Mouse (Mus musculus) liver, embryonic 15.5 days (tissue): ENCODE results near the gene Cntnap1. TPM values are rescaled to one million over a fixed set of nuclear protein-coding genes. Genes with fewer than 3 reads are reported as not detected.

Experiments used
- ATAC-seq: fragments of 200-750 bp; cut with Nextera tagmentation; 2 replicates; pipeline ENCODE4 v1.8.0; 2017; ENCODE audit warnings: moderate number of reproducible peaks, mild to moderate bottlenecking, moderate library complexity; ENCODE audit not compliant: insufficient read depth
- H3K27ac ChIP-seq: fragments of 300-500 bp; sonication (generic); replicated peaks from 2 replicates; pipeline ENCODE4 v1.5.1; 2015; ENCODE audit warnings: mild to moderate bottlenecking, inconsistent platforms
- H3K27me3 ChIP-seq: fragments of 300-500 bp; sonication (generic); 2 replicates; pipeline ENCODE4 v1.6.1; 2015; ENCODE audit warnings: mild to moderate bottlenecking, inconsistent platforms
- H3K36me3 ChIP-seq: fragments of 300-500 bp; sonication (generic); replicated peaks from 2 replicates; pipeline ENCODE4 v1.6.1; 2015; ENCODE audit warnings: moderate library complexity, mild to moderate bottlenecking, inconsistent platforms
- H3K4me1 ChIP-seq: fragments of 300-500 bp; sonication (generic); replicated peaks from 2 replicates; pipeline ENCODE4 v1.6.1; 2015; ENCODE audit warnings: inconsistent platforms
- H3K4me2 ChIP-seq: fragments of 300-500 bp; sonication (generic); 2 replicates; pipeline ENCODE4 v1.6.1; 2015; ENCODE audit warnings: moderate library complexity, mild to moderate bottlenecking, inconsistent platforms
- H3K4me3 ChIP-seq: fragments of 300-500 bp; sonication (generic); replicated peaks from 2 replicates; pipeline ENCODE4 v1.5.1; 2015; ENCODE audit warnings: mild to moderate bottlenecking, inconsistent platforms
- H3K9ac ChIP-seq: fragments of 300-500 bp; sonication (generic); 2 replicates; pipeline ENCODE4 v1.6.1; 2015; ENCODE audit warnings: moderate library complexity, mild to moderate bottlenecking, inconsistent platforms
- H3K9me3 ChIP-seq: fragments of 300-500 bp; sonication (generic); replicated peaks from 2 replicates; pipeline ENCODE4 v1.6.1; 2016; ENCODE audit warnings: inconsistent platforms
- WGBS: fragments of 180-500 bp; shearing (Covaris S2); methylation state at CpG from one replicate; pipeline ENCODE4 v1.1.7; 2015; ENCODE audit warnings: mixed read lengths; ENCODE audit not compliant: insufficient replicate concordance; 5-methylcytosine and 5-hydroxymethylcytosine counted together
- polyA plus RNA-seq: library from polyadenylated mRNA; unstranded; fragments of >200 nt; fragmentation: Nextera tagmentation; extraction: Ambion mirVana; gene quantifications from 2 replicates; pipeline ENCODE4 v1.2.1, GENCODE M21; 2015

Cntnap1 gene
- polyA plus RNA-seq, 1 experiment from 2014 or later = 0.12 TPM

DNA sequence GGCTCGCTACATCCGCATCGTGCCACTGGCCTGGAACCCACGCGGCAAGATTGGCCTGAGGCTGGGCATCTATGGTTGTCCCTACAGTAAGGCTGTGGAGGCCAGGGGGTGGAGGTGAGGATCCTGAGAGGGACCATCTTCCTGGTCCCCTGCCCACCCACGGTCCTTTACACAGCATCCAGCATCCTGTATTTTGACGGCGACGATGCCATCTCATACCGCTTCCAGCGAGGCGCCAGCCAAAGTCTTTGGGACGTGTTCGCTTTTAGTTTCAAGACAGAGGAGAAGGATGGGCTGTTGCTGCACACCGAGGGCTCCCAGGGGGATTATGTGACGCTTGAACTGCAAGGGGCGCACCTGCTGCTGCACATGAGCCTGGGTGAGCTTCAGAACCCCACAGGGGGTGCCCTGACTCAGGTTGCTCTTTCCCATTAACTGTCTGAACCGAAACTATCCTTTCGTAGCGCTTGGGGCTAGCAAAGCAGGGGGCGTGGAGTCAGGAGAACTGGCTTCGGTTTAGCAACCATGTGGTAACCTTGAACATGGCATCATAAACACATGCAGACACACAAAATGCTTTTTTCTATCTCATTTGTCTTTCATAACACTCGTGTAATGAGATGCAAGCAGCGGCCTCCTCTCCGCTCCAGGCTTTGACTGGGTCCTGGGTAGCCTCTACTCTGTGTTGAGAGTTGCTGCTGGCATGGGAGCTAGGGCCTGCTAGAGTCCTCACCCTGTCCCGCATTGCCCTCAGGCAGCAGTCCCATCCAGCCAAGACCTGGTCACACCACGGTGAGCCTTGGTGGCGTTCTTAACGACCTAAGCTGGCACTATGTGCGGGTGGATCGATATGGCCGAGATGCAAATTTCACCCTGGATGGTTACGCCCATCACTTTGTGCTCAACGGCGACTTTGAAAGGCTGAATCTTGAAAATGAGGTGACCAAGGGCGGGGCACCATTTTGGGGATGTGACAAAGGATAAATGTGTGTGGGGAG is 8.0 kb downstream of the Cntnap1 start:
- Histone ChIP-seq H3K9me3 (no peaks in the 10 kb centered on the region), H3K36me3 (no peaks in the 10 kb centered on the region), H3K27ac (no peak overlapping the region), H3K4me1 (peaks cover 33% of the 10 kb centered on the region), H3K4me2 (no peak overlapping the region), H3K27me3 (peaks cover 96% of the 10 kb centered on the region), H3K9ac (no peak overlapping the region), H3K4me3 (no peak overlapping the region)
- 49% methylated on average over 36 of the region's 36 CpGs for WGBS
- no peak for ATAC-seq

DNA sequence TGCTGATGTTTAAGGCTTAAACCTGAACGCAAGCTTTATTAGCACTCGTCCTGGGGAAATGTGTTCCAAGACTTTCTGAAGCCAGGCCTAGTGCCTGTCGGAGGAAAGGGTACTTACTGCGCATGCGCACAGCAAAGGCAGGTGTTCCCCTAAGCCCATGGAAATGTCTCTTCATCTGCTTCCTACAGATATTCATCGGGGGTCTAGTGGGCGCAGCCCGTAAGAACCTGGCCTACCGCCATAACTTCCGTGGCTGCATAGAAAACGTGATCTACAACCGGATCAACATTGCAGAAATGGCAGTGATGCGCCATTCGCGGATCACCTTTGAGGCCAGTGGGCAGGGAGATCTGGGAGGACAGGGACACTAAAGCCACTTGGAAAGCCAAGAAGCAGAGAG is 9.0 kb downstream of the Cntnap1 start:
- no peak for ATAC-seq
- H3K27ac ChIP-seq = no peak overlapping the region
- no peaks in the 10 kb centered on the region for H3K36me3 ChIP-seq
- no peak overlapping the region for H3K4me2 ChIP-seq
- peaks cover 23% of the 10 kb centered on the region for H3K4me1 ChIP-seq
- H3K9ac ChIP-seq = no peak overlapping the region
- no peak overlapping the region for H3K4me3 ChIP-seq
- H3K27me3 ChIP-seq = peaks cover 93% of the 10 kb centered on the region
- WGBS = 75% methylated on average over 15 of the region's 15 CpGs
- H3K9me3 ChIP-seq = no peaks in the 10 kb centered on the region

GRCm38 (mm10) chr11:101180261-101180660 is 9.9 kb downstream of the Cntnap1 start:
- Histone ChIP-seq H3K4me3 (no peak overlapping the region), H3K27ac (no peak overlapping the region), H3K4me1 (peaks cover 14% of the 10 kb centered on the region), H3K27me3 (peaks cover 90% of the 10 kb centered on the region), H3K36me3 (no peaks in the 10 kb centered on the region), H3K9ac (no peak overlapping the region), H3K9me3 (no peaks in the 10 kb centered on the region), H3K4me2 (no peak overlapping the region)
- no peak for ATAC-seq
- 67% methylated on average over 17 of the region's 17 CpGs for WGBS

GRCm38 (mm10) chr11:101180846-101181740 is 10.8 kb downstream of the Cntnap1 start:
- no peak for ATAC-seq
- H3K36me3 ChIP-seq = no peaks in the 10 kb centered on the region
- H3K27ac ChIP-seq = no peak overlapping the region
- peaks cover 11% of the 10 kb centered on the region for H3K4me1 ChIP-seq
- 29% methylated on average over 10 of the region's 10 CpGs for WGBS
- peaks cover 82% of the 10 kb centered on the region for H3K27me3 ChIP-seq
- no peaks in the 10 kb centered on the region for H3K9me3 ChIP-seq
- H3K4me2 ChIP-seq = no peak overlapping the region
- no peak overlapping the region for H3K9ac ChIP-seq
- no peak overlapping the region for H3K4me3 ChIP-seq

DNA sequence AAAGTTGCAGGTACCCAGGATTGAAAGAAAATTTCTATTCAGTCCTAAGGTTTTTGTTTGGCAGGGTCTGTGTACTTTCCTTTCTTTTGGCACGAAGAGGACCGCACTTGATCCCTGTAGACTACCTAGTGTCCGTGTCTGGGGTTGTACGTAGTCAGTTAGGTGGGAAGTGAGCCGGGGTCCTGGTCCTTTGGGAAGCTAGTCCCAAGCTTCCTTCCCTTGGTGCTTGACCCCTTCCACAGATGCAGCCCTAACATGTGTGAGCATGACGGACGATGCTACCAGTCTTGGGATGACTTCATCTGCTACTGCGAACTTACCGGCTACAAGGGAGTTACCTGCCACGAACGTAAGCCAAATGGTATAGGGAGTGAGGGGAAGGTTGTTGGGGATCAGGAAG is 11.6 kb downstream of the Cntnap1 start:
- Histone ChIP-seq H3K36me3 (no peaks in the 10 kb centered on the region), H3K4me2 (no peak overlapping the region), H3K27ac (no peak overlapping the region), H3K9me3 (no peaks in the 10 kb centered on the region), H3K27me3 (peaks cover 73% of the 10 kb centered on the region), H3K4me1 (peaks cover 6% of the 10 kb centered on the region; the same call in 1 of the 2 replicates), H3K4me3 (no peak overlapping the region), H3K9ac (no peak overlapping the region)
- 81% methylated on average over 11 of the region's 11 CpGs for WGBS
- ATAC-seq = no peak

GRCm38 (mm10) chr11:101182771-101183517 is 12.6 kb downstream of the Cntnap1 start:
- WGBS = 68% methylated on average over 14 of the region's 14 CpGs
- Histone ChIP-seq H3K4me2 (no peak overlapping the region), H3K4me3 (no peak overlapping the region), H3K27ac (no peak overlapping the region), H3K36me3 (no peaks in the 10 kb centered on the region), H3K4me1 (peaks cover 4% of the 10 kb centered on the region; the same call in 1 of the 2 replicates), H3K9ac (no peak overlapping the region), H3K27me3 (peaks cover 63% of the 10 kb centered on the region), H3K9me3 (no peaks in the 10 kb centered on the region)
- ATAC-seq = no peak

DNA sequence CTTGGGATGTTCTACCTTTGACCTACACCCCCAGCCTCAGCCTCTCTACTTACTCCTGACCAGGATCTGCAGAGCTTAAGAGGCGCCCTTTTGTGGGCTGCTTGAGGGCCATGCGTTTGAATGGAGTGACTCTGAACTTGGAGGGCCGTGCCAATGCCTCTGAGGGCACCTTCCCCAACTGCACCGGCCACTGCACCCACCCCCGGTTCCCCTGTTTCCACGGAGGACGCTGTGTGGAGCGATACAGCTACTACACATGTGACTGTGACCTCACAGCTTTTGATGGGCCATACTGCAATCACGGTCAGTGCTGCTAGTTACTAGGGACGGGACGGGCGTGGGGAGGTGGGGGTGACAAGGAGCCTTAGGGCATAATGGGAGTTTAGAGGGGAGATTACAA is 14.7 kb downstream of the Cntnap1 start:
- ATAC-seq = no peak
- 76% methylated on average over 12 of the region's 12 CpGs for WGBS
- H3K4me2 ChIP-seq = no peak overlapping the region
- no peak overlapping the region for H3K9ac ChIP-seq
- H3K27ac ChIP-seq = no peak overlapping the region
- peaks cover 18% of the 10 kb centered on the region for H3K4me1 ChIP-seq
- no peaks in the 10 kb centered on the region for H3K36me3 ChIP-seq
- peaks cover 45% of the 10 kb centered on the region for H3K27me3 ChIP-seq
- H3K4me3 ChIP-seq = no peak overlapping the region
- no peaks in the 10 kb centered on the region for H3K9me3 ChIP-seq

GRCm38 (mm10) chr11:101185441-101185840 is 15.1 kb downstream of the Cntnap1 start:
- no peak for ATAC-seq

GRCm38 (mm10) chr11:101186526-101187247 is 16.4 kb downstream of the Cntnap1 start:
- Histone ChIP-seq H3K36me3 (no peaks in the 10 kb centered on the region), H3K9ac (no peak overlapping the region), H3K4me3 (no peak overlapping the region), H3K27me3 (peaks cover 30% of the 10 kb centered on the region), H3K9me3 (no peaks in the 10 kb centered on the region), H3K27ac (no peak overlapping the region), H3K4me1 (peaks cover 36% of the 10 kb centered on the region), H3K4me2 (no peak overlapping the region)
- no peak for ATAC-seq
- WGBS = 84% methylated on average over 27 of the region's 27 CpGs

More at GRCm38 (mm10) chr11:101185441-101185840, 15.1 kb downstream of the Cntnap1 start:
- no peak overlapping the region for H3K4me2 ChIP-seq
- H3K4me3 ChIP-seq = no peak overlapping the region
- peaks cover 40% of the 10 kb centered on the region for H3K27me3 ChIP-seq
- 69% methylated on average over 4 of the region's 4 CpGs for WGBS
- no peak overlapping the region for H3K9ac ChIP-seq
- H3K4me1 ChIP-seq = peaks cover 23% of the 10 kb centered on the region
- H3K27ac ChIP-seq = no peak overlapping the region
- H3K36me3 ChIP-seq = no peaks in the 10 kb centered on the region
- no peaks in the 10 kb centered on the region for H3K9me3 ChIP-seq

GRCm38 (mm10) chr11:101187541-101187940 is 17.2 kb downstream of the Cntnap1 start:
- Histone ChIP-seq H3K9ac (no peak overlapping the region), H3K9me3 (no peaks in the 10 kb centered on the region), H3K27ac (no peak overlapping the region), H3K4me1 (peaks cover 41% of the 10 kb centered on the region), H3K27me3 (peaks cover 21% of the 10 kb centered on the region), H3K4me2 (no peak overlapping the region), H3K4me3 (no peak overlapping the region), H3K36me3 (peaks cover 3% of the 10 kb centered on the region)
- ATAC-seq = no peak
- 83% methylated on average over 5 of the region's 5 CpGs for WGBS
